Mouse (Mus musculus): Measurements from ENCODE around the gene Urgcp.

- TF ChIP-seq CTCF (conservative IDR thresholded peaks at IDR 0.05; ENCODE audit: insufficient read depth, insufficient read length, low read depth, low read length), result no peak
- no peak for TF ChIP-seq POLR2A (IDR thresholded peaks at IDR 0.05; ENCODE audit: low read depth, low read length)
Measured at GRCm38 (mm10) chr11:5740599-5740964, 21.6 kb downstream of the Urgcp start.

Measured in kidney, adult 2 months (tissue).